ENCODE assay signal across 21 mouse cellular contexts in the genomic region with DNA sequence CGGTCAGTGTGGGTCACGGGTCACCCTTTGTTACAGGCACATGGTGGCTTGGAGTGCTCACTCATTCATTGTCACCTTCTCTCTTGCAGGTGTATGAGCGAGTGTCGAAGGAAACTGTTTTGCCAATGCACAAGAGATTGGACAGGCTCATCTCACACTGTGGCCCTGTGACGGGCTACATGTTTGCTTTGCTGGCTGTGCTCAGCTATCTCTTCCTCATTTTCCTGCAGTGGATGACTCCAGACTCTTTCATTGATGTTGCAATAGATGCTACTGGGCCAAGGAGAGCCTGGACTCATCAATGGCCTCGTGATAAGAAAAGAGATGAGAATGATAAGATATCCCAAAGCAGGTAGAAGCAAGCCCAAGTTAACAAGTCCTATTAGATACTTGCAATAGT. TPM values are rescaled to one million over a fixed set of nuclear protein-coding genes. Genes with fewer than 3 reads are reported as not detected.
DNase-seq lines count a peak whose midpoint lies in the region; ATAC-seq and TF ChIP-seq lines count a peak whose summit lies in the region.
"Had no signal": no experiment of that assay in that cellular context is flagged by ENCODE, and none has a peak within 500 bp of the region (broad histone marks: within the 10 kb centered on the region; RNA-seq: fewer than 3 reads in every experiment).

No protein-coding gene starts in this region.

- 25% methylated on average over 6 of the region's 6 CpGs for WGBS in liver, adult 2 months
- 61% methylated on average over 6 of the region's 6 CpGs for WGBS in liver, postnatal 0 days (ENCODE audit: insufficient replicate concordance)
- 83% methylated on average over 6 of the region's 6 CpGs for WGBS in intestine, embryonic 15.5 days
- 91% methylated on average over 6 of the region's 6 CpGs for WGBS in hindbrain, embryonic 11.5 days

- TF ChIP-seq CTCF in liver, adult 2 months (IDR thresholded peaks at IDR 0.05; ENCODE audit: low read depth, low read length) = no peak
- TF ChIP-seq CTCF in liver, postnatal 0 days (IDR thresholded peaks at IDR 0.05; ENCODE audit: low read depth) = no peak

- peaks cover 13% of the 10 kb centered on the region for H3K4me1 ChIP-seq in liver, adult 2 months (ENCODE audit: control insufficient read depth, insufficient read depth, low read length)
- no peaks in the 10 kb centered on the region for H3K4me1 ChIP-seq in liver, postnatal 0 days (ENCODE audit: insufficient read depth)
- no peaks in the 10 kb centered on the region for H3K4me1 ChIP-seq in intestine, embryonic 15.5 days (replicated peaks)
- H3K4me1 ChIP-seq in hindbrain, embryonic 11.5 days (replicated peaks; ENCODE audit: control insufficient read depth, insufficient read depth, low read length) = no peaks in the 10 kb centered on the region
- H3K4me1 ChIP-seq: embryonic facial prominence, embryonic 12.5 days; forebrain, embryonic 15.5 days; heart, embryonic 10.5 days; hindbrain, embryonic 13.5 days had no signal

- no peaks in the 10 kb centered on the region for H3K79me2 ChIP-seq in liver, adult 2 months (ENCODE audit: control insufficient read depth, insufficient read depth, low read length)

- H3K4me3 ChIP-seq in liver, adult 2 months (ENCODE audit: insufficient read depth, low read depth, low read length) = no peak overlapping the region
- H3K4me3 ChIP-seq in liver, postnatal 0 days (ENCODE audit: low read depth, low read length) = no peak overlapping the region
- H3K4me3 ChIP-seq in intestine, embryonic 15.5 days (replicated peaks) = no peak overlapping the region
- H3K4me3 ChIP-seq in hindbrain, embryonic 11.5 days (ENCODE audit: low read depth, low read length) = no peak overlapping the region
- H3K4me3 ChIP-seq: embryonic facial prominence, embryonic 12.5 days; forebrain, embryonic 15.5 days; heart, embryonic 10.5 days; hindbrain, embryonic 13.5 days had no signal

- peak; percentile 80 for DNase-seq in liver, adult 2 months (ENCODE audit: extremely low read depth, low read depth, low spot score)
- no peak for DNase-seq in liver, postnatal 0 days
- no peak for DNase-seq in hindbrain, embryonic 11.5 days (ENCODE audit: low spot score)
- no peak for DNase-seq in adrenal gland, postnatal 36 days
- DNase-seq: adrenal gland, postnatal 14 days; cerebellum, adult 18-20 months; cerebellum, adult 9-11 months; embryo, embryonic 11 days; gastrocnemius, postnatal 36 days; heart, adult 18-20 months; heart, postnatal 10 days; heart, postnatal 4 days had no signal

- no peaks in the 10 kb centered on the region for H3K27me3 ChIP-seq in liver, adult 2 months (ENCODE audit: control insufficient read depth, insufficient read depth, low read length)
- no peaks in the 10 kb centered on the region for H3K27me3 ChIP-seq in liver, postnatal 0 days (ENCODE audit: insufficient read depth, low read length)
- no peaks in the 10 kb centered on the region for H3K27me3 ChIP-seq in intestine, embryonic 15.5 days (replicated peaks)
- no peaks in the 10 kb centered on the region for H3K27me3 ChIP-seq in hindbrain, embryonic 11.5 days (ENCODE audit: control insufficient read depth, insufficient read depth, low read length)
- H3K27me3 ChIP-seq: embryonic facial prominence, embryonic 12.5 days; forebrain, embryonic 15.5 days; hindbrain, embryonic 13.5 days had no signal

- no peak for TF ChIP-seq POLR2A in liver, adult 2 months (IDR thresholded peaks at IDR 0.05; ENCODE audit: extremely low read depth, insufficient read depth, low read length)

- H3K4me2 ChIP-seq in liver, postnatal 0 days (ENCODE audit: low read depth, low read length) = no peak overlapping the region
- no peak overlapping the region for H3K4me2 ChIP-seq in intestine, embryonic 15.5 days (replicated peaks)
- no peak overlapping the region for H3K4me2 ChIP-seq in hindbrain, embryonic 11.5 days (replicated peaks; ENCODE audit: low read depth, low read length)
- H3K4me2 ChIP-seq: embryonic facial prominence, embryonic 12.5 days; forebrain, embryonic 15.5 days; hindbrain, embryonic 13.5 days had no signal

- no peak for TF ChIP-seq EP300 in liver, postnatal 0 days (IDR thresholded peaks at IDR 0.05; ENCODE audit: low read depth)

- ATAC-seq in liver, postnatal 0 days = no peak
- ATAC-seq in intestine, embryonic 15.5 days = 0 out of 2 replicates have a peak, but pooled peaks have one; percentile 11
- ATAC-seq in megakaryocyte progenitor cell, adult 5-6 weeks (replicated peaks; ENCODE audit: poor library complexity) = peak; percentile 66
- ATAC-seq in hindbrain, embryonic 11.5 days (ENCODE audit: low FRiP score) = no peak
- ATAC-seq: forebrain, embryonic 15.5 days; hindbrain, postnatal 0 days had no signal

- H3K9ac ChIP-seq in liver, adult 2 months (ENCODE audit: low read depth, low read length) = no peak overlapping the region
- no peak overlapping the region for H3K9ac ChIP-seq in liver, postnatal 0 days (replicated peaks)
- H3K9ac ChIP-seq in intestine, embryonic 15.5 days = no peak overlapping the region
- H3K9ac ChIP-seq in hindbrain, embryonic 11.5 days (ENCODE audit: low read depth, low read length) = no peak overlapping the region
- H3K9ac ChIP-seq: embryonic facial prominence, embryonic 12.5 days; forebrain, embryonic 15.5 days; hindbrain, embryonic 13.5 days had no signal

- H3K9me3 ChIP-seq in liver, postnatal 0 days (ENCODE audit: low read length) = no peaks in the 10 kb centered on the region
- H3K9me3 ChIP-seq in intestine, embryonic 15.5 days = no peaks in the 10 kb centered on the region
- no peaks in the 10 kb centered on the region for H3K9me3 ChIP-seq in hindbrain, embryonic 11.5 days (ENCODE audit: control insufficient read depth, low read length)
- H3K9me3 ChIP-seq: embryonic facial prominence, embryonic 12.5 days; forebrain, embryonic 15.5 days; heart, embryonic 10.5 days; hindbrain, embryonic 13.5 days had no signal

- peak overlapping the region; percentile 67 for H3K27ac ChIP-seq in liver, adult 2 months (replicated peaks; ENCODE audit: insufficient read depth, low read depth, low read length)
- H3K27ac ChIP-seq in liver, postnatal 0 days (ENCODE audit: low read depth) = no peak overlapping the region
- H3K27ac ChIP-seq in intestine, embryonic 15.5 days = no peak overlapping the region
- no peak overlapping the region for H3K27ac ChIP-seq in hindbrain, embryonic 11.5 days (ENCODE audit: low read depth, low read length)
- H3K27ac ChIP-seq: embryonic facial prominence, embryonic 12.5 days; forebrain, embryonic 15.5 days; heart, embryonic 10.5 days; hindbrain, embryonic 13.5 days; hindbrain, postnatal 0 days had no signal

- H3K36me3 ChIP-seq in liver, adult 2 months (ENCODE audit: control insufficient read depth, insufficient read depth, low read length) = peaks cover 2% of the 10 kb centered on the region; the same call in 1 of the 2 replicates
- peaks cover 17% of the 10 kb centered on the region; the same call in 1 of the 2 replicates for H3K36me3 ChIP-seq in liver, postnatal 0 days (replicated peaks; ENCODE audit: insufficient read depth, low read length)
- no peaks in the 10 kb centered on the region for H3K36me3 ChIP-seq in intestine, embryonic 15.5 days
- H3K36me3 ChIP-seq in hindbrain, embryonic 11.5 days (ENCODE audit: control insufficient read depth, insufficient read depth, low read length) = no peaks in the 10 kb centered on the region

RNA-seq across cellular contexts. Expression of a gene that starts 5.3 kb away (rescaled TPM):
- total RNA-seq in liver, adult 2 months (2014; rRNA removed) = 0.09 TPM in 1 of 2 replicates, not detected in the other
- polyA plus RNA-seq in liver, adult 2 months (2012; rRNA removed) = not detected in 2 replicates
- 0.12 and 0.26 TPM in 2 replicates for polyA plus RNA-seq in liver, postnatal 0 days (2015; fragmentation: Nextera tagmentation; extraction: Ambion mirVana)
- 0.10 and 0.27 TPM in 2 replicates for polyA plus RNA-seq in intestine, embryonic 15.5 days (2015; fragmentation: Nextera tagmentation; extraction: Ambion mirVana)
- total RNA-seq in megakaryocyte progenitor cell, adult 5-6 weeks (2015) = not detected in 2 replicates
- not detected in 2 replicates for total RNA-seq in megakaryocyte progenitor cell, adult 5-6 weeks (2017)
- polyA plus RNA-seq in hindbrain, embryonic 11.5 days (2014; fragmentation: Nextera tagmentation; extraction: Ambion mirVana) = not detected in 2 replicates
- total RNA-seq in adrenal gland, postnatal 36 days (2021) = not detected
- total RNA-seq: adrenal gland, postnatal 14 days; common myeloid progenitor, adult 5-6 weeks; hindbrain, postnatal 0 days had no signal
- polyA plus RNA-seq: embryonic facial prominence, embryonic 12.5 days; forebrain, embryonic 11.5 days; hindbrain, embryonic 13.5 days; hindbrain, postnatal 0 days had no signal

RNA-seq across cellular contexts. Expression of a gene that starts 12.0 kb away (rescaled TPM):
- 3.3 and 3.6 TPM in 2 replicates for total RNA-seq in liver, adult 2 months (2014; rRNA removed)
- polyA plus RNA-seq in liver, adult 2 months (2012; rRNA removed) = 1.7 and 2.0 TPM in 2 replicates
- 5.3 and 5.8 TPM in 2 replicates for polyA plus RNA-seq in liver, postnatal 0 days (2015; fragmentation: Nextera tagmentation; extraction: Ambion mirVana)
- 19.5 and 19.6 TPM in 2 replicates for polyA plus RNA-seq in intestine, embryonic 15.5 days (2015; fragmentation: Nextera tagmentation; extraction: Ambion mirVana)
- 14.4 and 18.6 TPM in 2 replicates for total RNA-seq in megakaryocyte progenitor cell, adult 5-6 weeks (2015)
- 23.3 and 27.8 TPM in 2 replicates for total RNA-seq in megakaryocyte progenitor cell, adult 5-6 weeks (2017)
- 14.2 and 14.3 TPM in 2 replicates for polyA plus RNA-seq in hindbrain, embryonic 11.5 days (2014; fragmentation: Nextera tagmentation; extraction: Ambion mirVana)
- total RNA-seq in adrenal gland, postnatal 36 days (2021) = 10 to 100 TPM in 1 of 2 experiments, 1 to 10 TPM in 1; 5.9 to 10.2 TPM

RNA-seq across cellular contexts. Expression of a gene that starts 58.4 kb away (rescaled TPM):
- total RNA-seq in liver, adult 2 months (2014; rRNA removed) = 1.0 TPM in 2 replicates
- 0.51 and 1.2 TPM in 2 replicates for polyA plus RNA-seq in liver, adult 2 months (2012; rRNA removed)
- polyA plus RNA-seq in liver, postnatal 0 days (2015; fragmentation: Nextera tagmentation; extraction: Ambion mirVana) = 0.31 and 0.38 TPM in 2 replicates
- polyA plus RNA-seq in intestine, embryonic 15.5 days (2015; fragmentation: Nextera tagmentation; extraction: Ambion mirVana) = 2.1 and 2.2 TPM in 2 replicates
- not detected in 2 replicates for total RNA-seq in megakaryocyte progenitor cell, adult 5-6 weeks (2015)
- total RNA-seq in megakaryocyte progenitor cell, adult 5-6 weeks (2017) = not detected in 2 replicates
- polyA plus RNA-seq in hindbrain, embryonic 11.5 days (2014; fragmentation: Nextera tagmentation; extraction: Ambion mirVana) = 1.1 and 1.6 TPM in 2 replicates
- total RNA-seq in adrenal gland, postnatal 36 days (2021) = 10 to 100 TPM; 31.7 to 59.1 TPM
- total RNA-seq: common myeloid progenitor, adult 5-6 weeks; hindbrain, postnatal 0 days had no signal

Comparison
In these comparisons a context has a peak if more than half of its experiments do, and no peak if none do; other contexts are left out.
1. ATAC-seq: peak in intestine, embryonic 15.5 days (single experiment) and megakaryocyte progenitor cell, adult 5-6 weeks (single experiment); none in liver, postnatal 0 days (single experiment) and hindbrain, embryonic 11.5 days (single experiment).